Mouse (Mus musculus): Measurements from ENCODE around the gene Kbtbd13. TPM values are rescaled to one million over a fixed set of nuclear protein-coding genes. Genes with fewer than 3 reads are reported as not detected.

Gene Kbtbd13
- 1.3 and 2.0 TPM in 2 replicates for polyA plus RNA-seq (2012; rRNA removed)

DNA sequence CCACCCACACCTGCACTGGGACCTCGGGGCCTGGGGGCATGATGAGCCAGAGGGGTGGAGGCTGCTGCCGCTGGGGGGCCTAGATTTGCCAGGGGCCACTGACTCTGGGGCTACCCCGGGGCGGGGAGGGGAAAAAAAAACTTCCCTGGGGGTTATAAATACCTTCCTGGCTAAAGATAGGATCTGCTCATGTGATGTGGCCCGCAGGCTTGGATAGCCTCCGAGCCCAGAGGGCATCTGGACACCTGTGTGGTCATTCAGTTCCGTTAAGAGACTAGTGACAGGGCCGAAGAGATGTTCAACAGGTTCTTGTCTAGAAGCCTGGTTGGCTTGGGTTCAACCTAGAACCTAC is at the start of gene Kbtbd13:
Kbtbd13 (minus strand) TSS at position 40 of the 352 bp plus-strand sequence.

DNA sequence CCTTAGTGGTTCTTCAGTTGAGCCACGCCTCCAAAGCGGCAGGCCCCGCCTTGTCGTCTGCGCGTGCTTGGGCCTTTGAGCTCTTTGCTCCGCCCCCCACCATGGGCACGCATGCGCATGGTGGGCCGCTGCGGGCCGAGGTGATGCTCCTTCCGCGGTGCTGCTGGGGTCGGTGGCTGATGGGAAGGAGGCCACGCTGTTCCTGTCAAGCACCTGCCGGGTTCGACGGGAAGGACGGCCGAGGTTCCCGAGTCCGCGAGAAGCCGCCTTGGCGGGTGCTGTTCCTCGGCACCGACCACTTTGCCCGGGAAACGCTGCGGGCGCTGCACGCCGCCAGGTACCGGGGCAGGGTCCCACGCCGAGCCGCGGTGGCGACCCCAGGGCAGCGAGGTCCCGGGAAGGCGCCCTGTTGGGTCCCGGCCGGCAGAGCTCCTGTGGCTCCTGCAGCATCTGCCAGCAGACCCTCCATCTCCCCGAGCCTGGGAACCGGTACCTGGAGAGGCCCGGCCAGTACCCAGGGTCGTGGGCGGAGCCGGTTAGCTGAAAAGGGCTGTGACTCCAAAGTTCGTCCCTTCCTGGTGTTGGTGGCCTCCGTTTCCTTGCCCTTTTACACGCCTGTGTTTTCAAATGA is 44.3 kb upstream of the Kbtbd13 start, which contains the start of gene Mtfmt:
Mtfmt (plus strand) TSS at position 112 of the 631 bp plus-strand sequence.

DNA sequence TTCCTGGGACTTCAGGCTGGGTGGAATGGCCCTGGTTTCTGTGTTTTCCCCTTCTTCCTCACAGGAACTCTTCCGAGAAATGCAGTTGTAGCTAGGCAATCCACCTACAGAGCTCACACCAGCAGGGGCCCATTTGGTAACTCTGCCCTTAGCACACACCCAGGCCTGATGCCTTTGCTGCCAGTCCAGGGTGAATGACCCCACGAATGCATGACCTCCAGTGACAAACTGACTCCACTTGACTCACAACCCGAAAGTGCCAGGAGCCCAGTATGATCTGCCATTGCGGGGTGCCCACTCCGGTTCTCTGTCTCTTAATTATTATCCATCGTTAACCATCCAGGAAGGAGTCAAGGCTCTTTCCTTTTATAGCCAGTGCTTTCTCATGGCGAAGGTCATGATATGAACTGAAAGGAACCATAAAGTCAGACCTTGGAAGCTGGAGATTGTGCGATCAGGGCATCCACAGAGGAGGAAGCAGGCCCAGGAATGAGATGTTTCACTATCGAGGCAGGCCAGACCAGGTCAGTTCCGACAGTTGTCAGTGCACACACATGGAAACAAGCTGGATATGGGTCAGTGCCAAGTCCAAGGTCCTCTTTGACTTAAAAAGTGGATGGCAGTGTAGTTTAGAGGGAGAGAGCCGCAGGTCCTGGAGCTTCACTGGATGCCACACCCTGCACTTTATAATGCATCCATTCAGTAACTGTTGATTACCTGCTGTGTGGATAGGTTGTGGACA is 31.5 kb upstream of the Kbtbd13 start, which contains the start of gene Slc51b:
Slc51b (minus strand) TSS at position 196 of the 742 bp plus-strand sequence.

DNA sequence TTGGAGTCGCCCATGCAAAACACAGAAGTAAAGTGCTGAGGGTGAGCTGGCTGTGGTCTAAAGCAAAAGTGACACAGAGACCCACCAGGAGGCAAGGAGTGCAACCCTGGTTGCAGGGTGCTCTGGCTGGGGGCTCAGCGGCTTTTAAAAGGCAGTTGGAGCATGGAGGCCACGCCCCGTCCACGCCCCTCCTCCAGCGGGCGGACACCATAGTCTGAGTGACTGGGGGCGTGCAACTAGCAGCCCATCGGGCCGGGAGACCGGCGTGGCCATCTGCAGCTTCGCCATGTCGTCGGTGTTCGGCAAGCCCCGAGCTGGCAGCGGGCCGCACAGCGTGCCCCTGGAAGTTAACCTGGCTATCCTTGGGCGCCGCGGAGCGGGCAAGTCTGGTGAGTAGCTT is 6.8 kb upstream of the Kbtbd13 start, which contains the start of gene Rasl12:
Rasl12 (plus strand) TSS at position 228 of the 400 bp plus-strand sequence.

DNA sequence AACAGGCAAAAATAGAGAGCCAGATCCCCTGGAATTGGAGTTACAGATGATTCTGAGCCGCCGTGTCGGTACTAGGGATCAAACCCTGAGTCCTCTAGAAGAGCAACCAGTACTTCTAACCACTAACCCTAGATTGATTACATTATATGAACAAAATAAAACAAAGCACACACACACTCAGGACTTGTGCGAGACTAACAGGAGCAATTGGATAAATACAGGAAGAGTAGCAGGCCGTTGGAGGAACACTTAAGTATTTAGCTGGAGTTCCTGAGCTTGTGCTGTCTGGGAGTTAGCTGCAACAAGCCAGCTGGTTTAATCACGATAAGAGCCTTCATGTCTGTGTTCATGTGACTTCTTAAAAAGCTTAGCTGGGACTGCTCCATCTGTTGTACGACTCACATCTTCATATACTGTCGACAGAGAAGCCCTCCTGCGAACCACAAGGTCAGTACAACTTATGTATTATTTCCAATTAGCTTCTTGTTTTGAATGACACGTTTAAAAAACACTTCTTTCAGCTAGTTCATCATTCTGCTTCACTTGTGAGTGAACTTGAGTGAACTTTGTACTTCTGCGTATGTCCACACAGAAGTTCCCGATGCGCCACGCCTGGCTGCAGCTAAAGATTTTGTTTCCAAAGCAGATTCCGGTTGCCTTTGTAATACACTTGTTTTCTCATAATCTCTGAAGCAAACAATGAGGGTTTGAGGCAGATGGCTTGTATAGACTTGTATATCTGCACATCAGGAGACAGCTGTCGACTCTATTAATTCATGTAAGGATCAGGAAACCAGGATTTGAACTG is 30.6 kb downstream of the Kbtbd13 start, which contains the start of gene Ubap1l:
Ubap1l (plus strand) TSS at position 401 of the 808 bp plus-strand sequence.

DNA sequence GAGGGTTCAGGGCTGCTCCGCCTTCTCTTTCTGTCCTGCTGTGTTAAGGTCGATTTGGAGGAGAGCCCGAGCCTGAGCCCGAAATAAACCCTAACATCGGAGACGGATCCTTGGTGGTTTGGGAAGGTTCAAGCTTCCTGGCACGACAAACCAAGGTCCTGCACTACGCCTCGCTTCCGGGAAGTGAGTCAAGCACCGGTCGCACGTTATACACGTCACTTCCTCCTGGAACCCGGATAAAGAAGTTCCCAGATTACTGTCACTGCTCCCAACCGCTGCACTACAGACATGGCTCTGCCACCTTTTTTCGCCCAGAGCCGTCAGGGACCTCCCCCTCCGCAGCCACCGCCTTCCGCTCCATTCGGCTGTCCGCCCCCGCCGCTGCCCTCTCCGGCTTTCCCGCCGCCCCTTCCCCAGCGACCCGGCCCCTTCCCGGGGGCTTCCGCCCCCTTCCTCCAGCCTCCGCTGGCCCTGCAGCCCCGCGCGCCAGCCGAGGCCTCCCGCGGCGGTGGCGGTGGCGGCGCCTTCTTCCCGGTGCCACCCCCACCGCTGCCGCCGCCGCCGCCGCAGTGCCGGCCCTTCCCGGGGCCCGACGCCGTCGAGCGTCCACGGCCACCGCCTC is 45.5 kb downstream of the Kbtbd13 start, which contains the start of gene Pdcd7:
Pdcd7 (plus strand) TSS at position 251 of the 622 bp plus-strand sequence.

Other genes with a start within 250 kb of the Kbtbd13 start
- gene Parp16, start 196.3 kb downstream of the Kbtbd13 start, polyA plus RNA-seq (2012; rRNA removed): 13.5 and 16.8 TPM in 2 replicates
- 8.3 and 10.1 TPM in 2 replicates for gene Cilp, start 126.5 kb downstream of the Kbtbd13 start, polyA plus RNA-seq (2012; rRNA removed)
- gene Clpx, start 97.4 kb downstream of the Kbtbd13 start, polyA plus RNA-seq (2012; rRNA removed): 7.6 and 10.6 TPM in 2 replicates
- 11.4 and 14.9 TPM in 2 replicates for gene Pdcd7, start 45.5 kb downstream of the Kbtbd13 start, polyA plus RNA-seq (2012; rRNA removed)
- gene Ubap1l, start 30.6 kb downstream of the Kbtbd13 start, polyA plus RNA-seq (2012; rRNA removed): 0.31 and 0.57 TPM in 2 replicates
- 6.4 and 8.7 TPM in 2 replicates for gene Rasl12, start 6.9 kb upstream of the Kbtbd13 start, polyA plus RNA-seq (2012; rRNA removed)
- gene Slc51b, start 31.3 kb upstream of the Kbtbd13 start, polyA plus RNA-seq (2012; rRNA removed): 2.3 and 2.7 TPM in 2 replicates
- gene Mtfmt, start 44.1 kb upstream of the Kbtbd13 start, polyA plus RNA-seq (2012; rRNA removed): 8.4 and 10.7 TPM in 2 replicates
- gene Spg21, start 69.3 kb upstream of the Kbtbd13 start, polyA plus RNA-seq (2012; rRNA removed): 11.5 and 12.6 TPM in 2 replicates
- gene Ankdd1a, start 128.5 kb upstream of the Kbtbd13 start, polyA plus RNA-seq (2012; rRNA removed): not detected in 2 replicates
- 13.8 and 17.2 TPM in 2 replicates for gene Plekho2, start 188.4 kb upstream of the Kbtbd13 start, polyA plus RNA-seq (2012; rRNA removed)
- gene Pif1, start 195.5 kb upstream of the Kbtbd13 start, polyA plus RNA-seq (2012; rRNA removed): 3.1 and 4.6 TPM in 2 replicates
- gene Rbpms2, start 238.0 kb upstream of the Kbtbd13 start, polyA plus RNA-seq (2012; rRNA removed): 45.0 and 57.6 TPM in 2 replicates

Data from colon, adult 2 months (tissue).